Mouse (Mus musculus) ZHBTc4 (cell line): ENCODE measurements at regions not wholly inside any gene's neighbourhood (a gene's known extent, or its start where the extent isn't known, plus 50 kb on each side); places are given as distances from the start of the nearest gene placed in this dataset.

ENCODE experiments used
- DNase-seq: peaks from one replicate; pipeline ENCODE4 v3.0.0-alpha.2; 2011; ENCODE audit warnings: low read depth, low spot score

DNA sequence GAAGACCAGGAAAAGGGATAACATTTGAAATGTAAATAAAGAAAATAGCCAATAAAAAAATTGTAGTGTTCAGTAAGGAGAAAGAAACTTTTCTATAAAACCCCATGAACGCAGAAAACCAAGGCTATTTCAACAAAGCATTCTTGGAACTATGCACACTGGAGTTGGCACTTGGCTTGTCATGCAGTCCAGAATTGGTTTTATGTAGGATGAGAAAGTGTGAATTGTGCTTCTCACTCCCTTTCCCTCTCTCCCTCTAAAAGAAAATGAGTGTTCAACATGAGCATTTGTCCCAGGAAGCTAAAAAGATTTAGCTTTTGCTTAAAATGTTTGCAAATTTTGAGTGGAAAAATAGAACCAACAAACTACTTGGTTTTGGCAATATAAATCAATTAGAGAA lies 841.6 kb upstream of the Adam24 start:
- DNase-seq, result no peak

DNA sequence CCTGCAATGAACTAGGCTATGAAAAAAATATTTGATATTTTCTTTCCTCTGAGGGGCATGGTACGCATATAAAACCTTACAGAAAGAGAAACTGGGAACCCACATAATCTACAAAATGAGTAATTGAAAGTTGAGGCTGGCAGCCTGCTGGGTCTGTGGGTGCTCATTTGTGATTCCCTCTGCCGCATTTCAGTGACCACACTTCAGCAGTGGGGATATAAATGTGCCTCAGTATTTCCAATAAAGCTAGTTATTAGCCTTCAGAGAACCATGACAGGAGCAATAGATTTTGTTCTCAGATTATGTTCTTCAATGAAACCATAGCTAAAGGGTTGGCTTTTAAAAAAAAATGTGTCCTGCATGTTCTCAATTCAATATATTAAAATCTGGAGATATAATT lies 828.0 kb upstream of the Adam24 start:
- no peak for DNase-seq

DNA sequence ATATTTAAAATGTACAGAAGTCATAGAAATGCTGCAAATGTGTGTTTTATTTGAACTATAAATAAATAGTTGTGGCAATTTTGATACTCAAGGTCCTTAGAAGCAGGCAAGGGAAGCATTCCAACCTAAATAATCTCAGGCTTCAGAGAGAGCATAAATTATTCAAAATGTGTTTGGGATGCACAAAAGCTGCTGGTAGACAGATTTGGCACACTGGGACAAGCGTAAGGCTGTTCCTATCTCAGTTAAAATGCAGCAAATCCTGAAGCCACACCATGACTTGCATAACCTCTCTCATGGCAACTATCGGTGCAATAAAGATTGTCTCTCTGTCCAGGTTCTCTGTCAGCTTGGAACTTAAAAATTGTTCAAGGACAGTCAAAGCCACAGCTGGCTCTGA lies 812.3 kb upstream of the Adam24 start:
- no peak for DNase-seq

DNA sequence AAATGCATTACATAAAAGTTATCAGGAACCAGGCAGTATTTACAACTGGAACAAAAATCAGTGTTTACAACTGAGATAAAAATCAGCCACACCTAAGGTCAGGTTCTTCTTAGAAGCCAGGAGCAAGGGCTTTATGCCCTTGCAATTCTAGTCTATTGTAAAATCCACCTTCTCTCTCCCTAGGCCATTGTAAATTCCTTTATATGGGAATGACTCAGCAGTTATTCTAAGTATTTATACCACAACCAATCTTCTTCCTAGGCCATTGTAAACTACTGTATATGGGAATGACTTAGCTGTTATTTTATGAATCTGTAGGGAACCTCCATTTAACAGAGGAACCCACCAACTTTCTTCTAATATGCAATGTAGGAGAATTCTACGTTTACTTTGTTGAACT lies 772.6 kb upstream of the Adam24 start:
- DNase-seq, result peak; percentile 23

DNA sequence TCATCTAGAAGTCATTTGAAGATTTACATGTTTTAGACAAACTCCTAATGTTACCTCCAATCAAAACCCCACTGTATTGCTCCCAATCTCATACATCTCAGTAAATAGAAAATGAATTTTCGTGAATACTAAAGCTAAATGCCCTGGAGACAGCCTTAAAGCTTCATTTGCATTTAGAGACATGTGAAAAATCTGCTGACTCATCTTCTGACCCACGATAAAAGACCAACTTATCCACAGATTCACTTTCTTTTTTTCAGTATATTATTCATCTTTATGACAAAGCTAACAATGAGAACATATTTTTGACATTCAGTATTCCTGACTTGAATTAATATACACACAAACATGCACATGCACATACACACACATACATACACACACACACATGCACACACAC lies 762.0 kb upstream of the Adam24 start:
- no peak for DNase-seq

DNA sequence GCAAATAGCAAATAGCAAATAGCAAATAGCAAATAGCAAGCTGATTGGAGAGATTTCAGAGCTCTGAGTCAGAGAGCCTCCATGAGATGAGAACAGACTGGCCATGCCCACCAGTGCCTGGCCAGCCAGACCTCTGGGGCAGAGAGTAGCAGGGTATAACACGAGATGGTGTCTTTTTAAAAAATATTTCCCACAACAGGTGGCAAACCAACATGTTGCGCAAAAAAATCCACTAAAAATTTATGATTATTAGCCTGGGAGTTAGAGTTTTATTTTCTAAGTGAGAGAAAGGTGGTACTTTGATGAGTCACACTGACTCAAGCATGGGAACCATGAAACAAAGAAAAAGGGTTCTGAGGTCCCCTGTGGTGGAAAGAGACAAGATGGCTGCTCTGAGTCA lies 753.5 kb upstream of the Adam24 start:
- no peak for DNase-seq

DNA sequence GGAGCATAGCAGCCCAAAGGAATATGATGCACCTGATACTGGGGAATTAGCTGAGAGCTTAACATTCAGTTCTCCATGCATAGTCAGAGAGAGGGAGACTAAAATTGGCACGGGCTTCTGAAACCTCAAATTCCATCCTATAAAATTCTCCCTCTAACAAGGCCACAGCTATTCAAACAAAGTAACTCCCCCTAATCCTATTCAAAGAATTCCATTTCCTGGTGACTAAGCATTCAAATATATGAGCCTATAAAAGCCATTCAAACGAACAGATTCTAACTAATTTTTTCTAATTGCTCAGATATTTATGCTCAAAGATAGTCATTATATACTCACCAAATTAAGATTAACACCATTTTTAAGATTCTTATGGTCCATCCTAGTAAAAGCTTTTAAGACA lies 751.1 kb upstream of the Adam24 start:
- DNase-seq, result no peak

DNA sequence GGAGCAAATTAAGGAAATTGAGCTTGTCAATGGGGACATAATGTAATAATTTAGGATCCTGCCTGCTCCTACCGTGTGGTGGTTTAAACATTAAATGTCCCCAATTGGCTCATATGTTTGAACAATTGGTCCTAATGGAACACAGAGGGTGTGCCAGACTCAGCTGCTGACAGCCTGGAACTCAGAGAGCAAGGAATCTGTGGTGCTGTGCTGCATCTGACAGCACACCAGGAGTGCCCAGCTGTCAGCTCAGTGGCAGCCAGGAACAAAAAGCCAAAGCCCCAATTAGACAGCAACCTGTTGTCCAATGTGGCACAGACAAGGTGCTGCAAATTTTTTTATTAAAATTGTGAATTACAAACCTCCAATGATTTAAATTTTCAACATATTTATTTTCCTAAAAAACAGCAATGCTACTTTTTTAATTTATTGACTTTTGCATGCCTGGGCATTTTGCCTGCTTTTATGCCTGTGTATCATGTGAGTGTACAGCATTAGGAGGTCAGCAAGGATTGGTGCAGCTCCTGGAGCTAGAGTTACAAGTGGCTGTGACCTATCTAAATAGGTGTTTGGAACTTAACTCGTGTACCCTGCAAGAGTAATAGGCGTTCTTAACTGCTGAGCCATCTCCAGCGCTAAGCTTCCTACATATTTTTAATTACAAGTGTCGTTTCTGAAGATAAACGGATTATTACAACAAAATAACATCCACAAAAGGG lies 724.5 kb upstream of the Adam24 start:
- no peak for DNase-seq

DNA sequence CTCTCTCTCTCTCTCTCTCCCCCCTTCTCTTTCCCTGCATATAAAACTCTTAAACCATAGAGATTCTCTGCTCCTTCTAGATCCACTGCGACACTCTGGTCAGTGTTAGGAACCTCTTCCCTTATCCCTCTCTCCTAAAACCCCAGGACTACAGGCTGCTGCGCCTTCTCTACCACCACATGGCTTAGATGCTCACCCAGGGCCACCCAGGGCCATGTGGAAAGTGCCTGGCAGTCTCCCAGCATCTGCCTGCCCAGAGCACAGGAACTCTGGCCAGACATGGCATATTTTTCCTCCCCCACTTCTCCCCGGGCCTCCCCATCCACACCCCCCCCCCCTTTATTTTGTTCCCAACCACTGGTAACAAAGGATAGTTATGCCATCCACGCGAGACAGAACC lies 720.4 kb upstream of the Adam24 start:
- DNase-seq, result no peak

DNA sequence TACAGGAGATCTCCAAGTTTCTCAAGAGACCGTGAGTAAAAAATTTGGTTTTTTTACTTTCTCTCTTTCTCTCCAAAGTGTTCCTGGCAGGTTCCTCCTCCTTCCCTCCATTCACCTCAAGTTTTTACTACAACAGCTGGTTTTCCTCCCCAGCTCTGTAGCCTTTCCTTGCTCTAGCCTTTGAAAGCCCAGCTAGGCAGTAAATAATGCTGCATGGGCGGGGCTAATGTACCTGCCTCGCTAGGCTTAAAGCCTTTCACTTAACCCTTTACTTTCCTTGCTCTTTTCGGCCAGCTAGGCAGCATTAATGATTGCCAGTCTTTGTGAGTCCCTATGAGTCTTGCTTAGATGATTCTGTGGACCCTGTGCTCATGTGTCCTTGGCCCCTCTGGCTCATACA lies 720.0 kb upstream of the Adam24 start:
- peak; percentile 25 for DNase-seq

DNA sequence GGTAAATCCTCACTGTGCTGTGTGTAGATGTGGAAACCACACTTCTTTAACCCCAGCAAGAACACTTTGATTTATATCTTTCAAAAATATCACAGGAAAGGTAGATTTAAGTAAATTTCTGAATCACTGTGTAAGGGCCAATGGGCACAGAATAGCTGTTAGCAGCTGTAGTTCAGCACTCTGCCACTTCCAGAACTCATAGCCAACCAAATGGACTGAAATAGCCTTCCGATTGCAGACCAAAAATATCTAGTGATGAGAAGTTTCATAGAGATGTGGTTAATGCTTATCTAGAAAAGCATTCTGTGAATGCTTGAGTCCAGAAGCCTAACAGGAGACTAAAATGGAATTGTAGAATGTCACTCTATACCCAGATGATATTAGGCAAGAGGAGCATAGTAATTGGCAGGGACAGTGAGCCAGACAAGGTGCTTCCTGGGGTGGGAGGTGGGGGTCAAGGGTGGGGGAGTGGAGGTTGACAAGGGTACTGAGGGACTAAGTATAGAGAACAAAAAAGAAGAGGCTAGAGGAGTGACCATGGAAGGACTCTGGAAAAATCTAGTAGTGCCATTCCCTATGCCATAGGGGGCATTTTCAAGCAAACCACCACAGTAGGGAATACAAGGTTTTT lies 669.6 kb upstream of the Adam24 start:
- no peak for DNase-seq

DNA sequence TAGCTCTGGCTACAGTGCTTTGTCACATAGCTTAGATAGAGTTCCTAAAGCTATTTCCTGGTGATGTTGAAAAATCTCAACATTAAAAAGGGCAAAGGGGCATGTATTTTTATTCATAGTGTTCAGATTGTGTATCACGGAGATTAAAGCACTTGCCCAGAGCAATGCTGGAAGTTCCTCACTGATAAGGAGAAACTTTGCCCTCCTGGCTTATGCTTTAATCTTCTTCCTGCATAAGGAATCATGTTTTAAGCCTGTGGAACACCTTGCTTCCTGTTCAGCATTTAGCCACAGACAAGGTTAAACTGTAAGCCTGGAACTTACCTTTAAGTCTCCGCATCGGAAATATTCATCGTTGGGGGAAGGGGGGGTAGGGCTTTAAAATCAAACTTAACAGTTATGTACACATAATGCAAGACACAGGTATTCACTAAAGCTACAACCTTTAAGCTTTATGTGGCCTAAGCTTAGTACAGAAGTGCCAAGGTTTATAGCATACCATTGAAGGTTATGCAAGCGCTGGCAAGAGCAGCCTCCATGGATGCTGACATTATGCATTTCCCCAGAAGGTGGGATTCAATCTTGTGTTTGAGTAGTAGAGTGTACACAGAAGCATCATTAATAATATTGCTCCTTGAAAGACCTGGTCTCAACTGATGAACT lies 655.5 kb upstream of the Adam24 start:
- no peak for DNase-seq

DNA sequence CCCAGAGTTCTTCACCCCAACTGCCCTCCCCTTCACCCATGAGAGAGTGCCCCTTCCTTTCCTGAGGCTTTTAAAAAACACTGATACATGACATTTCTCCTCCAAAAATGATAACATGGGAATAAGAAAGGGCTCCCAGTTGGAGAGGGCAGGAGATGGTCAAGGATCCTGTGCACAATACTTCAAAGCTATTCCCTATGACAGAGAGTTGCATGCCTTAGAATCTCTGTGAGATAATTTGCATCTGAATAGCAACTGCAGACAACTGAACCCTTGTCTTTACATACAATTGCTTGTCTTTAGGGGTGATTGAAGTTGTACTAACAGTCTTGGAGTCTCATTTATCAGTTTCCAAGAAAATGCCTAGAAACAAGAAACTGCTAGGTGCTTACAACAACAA lies 610.7 kb upstream of the Adam24 start:
- no peak for DNase-seq

DNA sequence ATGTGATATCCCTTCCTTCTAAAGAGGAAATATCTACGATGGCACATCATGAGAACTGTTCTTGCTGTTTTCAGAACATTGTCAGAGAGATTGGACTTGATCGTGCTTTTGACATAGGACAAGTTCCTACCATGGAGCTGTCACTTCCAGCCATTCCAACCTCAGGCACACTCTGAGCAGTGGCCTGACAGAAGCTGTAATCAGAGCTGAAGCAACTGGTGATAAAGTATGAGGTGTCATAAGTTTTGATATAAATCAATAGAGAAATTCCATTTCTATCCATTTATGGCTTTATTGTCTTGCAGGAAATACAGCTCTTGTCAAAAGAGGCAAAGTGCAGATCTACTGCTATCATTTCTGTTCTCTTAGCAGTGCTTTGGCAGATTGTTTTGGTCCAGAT lies 603.7 kb upstream of the Adam24 start:
- DNase-seq, result no peak

DNA sequence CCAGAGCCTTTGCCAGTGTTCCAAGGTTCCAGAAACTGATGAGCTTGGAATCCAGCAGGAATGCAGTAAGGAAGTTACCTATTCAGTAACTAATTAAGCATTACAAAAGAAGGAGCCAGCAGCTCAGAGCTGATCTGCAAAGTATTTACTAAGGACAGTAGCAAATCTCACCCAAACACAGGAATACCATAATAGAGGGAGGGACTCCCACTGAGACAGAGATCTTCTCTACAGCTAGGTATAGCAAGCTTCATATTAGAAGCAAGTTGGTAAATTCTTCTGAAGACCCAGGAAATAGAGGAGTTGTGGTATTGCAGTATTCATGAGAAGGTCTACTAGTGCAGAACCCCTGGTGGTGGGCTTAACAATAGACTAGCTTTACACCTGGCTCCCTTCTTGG lies 593.9 kb upstream of the Adam24 start:
- peak; percentile 65 for DNase-seq

DNA sequence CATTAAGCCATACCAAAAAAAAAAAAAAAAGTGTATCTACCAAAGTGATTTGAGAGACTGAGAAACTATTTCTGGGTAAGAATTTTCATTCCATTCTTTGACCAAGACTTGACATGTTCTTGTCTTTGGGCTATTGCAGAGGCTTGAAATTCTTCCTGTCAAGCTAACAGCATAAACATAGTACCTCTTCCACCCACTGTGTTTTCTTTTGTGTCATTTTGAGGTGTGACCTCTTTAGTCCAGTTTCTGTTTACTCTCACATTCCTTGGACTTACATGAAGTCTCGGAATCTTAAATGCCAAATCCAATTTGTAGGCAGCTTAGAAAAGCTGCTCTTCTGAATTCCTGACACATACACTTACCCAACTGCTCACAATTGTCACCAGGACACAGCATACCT lies 590.7 kb upstream of the Adam24 start:
- DNase-seq, result no peak

DNA sequence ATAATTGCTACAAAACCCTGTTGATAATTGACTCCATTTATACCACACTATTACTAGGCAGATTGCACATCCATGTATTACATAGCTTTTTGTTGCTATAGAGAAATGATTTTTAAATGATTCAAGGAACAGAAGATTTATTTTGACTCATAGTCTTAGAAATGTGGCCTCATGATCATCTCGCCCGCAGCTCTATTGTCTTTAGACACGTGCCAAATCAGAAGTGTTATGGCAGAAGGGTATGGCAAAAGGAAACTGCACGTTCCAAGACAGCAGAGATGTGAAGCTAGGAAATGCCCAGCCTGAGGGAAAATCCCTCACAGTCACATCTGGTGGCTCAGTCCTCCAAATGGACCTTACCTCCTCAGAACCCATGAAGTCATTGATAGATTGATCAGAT lies 585.5 kb upstream of the Adam24 start:
- DNase-seq, result no peak

DNA sequence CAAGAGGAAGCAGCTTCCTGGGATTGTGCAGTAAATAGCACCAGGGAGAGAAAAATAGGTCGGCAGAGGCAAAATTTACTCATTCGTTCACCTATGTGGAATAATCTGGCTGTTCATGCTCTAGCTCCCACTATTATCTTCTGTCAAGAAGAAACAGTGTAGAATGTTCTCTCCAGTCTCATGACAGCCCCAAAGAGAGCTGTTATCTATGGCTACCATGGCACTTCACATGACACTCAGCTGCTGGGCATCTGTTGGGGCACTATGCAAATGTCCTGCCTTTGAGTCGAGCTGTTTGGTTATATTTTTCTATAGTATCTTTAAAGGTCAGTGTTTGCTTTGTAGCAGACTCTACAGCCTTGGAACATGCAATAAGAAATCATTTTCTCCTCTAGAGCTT lies 550.5 kb upstream of the Adam24 start:
- DNase-seq, result no peak

DNA sequence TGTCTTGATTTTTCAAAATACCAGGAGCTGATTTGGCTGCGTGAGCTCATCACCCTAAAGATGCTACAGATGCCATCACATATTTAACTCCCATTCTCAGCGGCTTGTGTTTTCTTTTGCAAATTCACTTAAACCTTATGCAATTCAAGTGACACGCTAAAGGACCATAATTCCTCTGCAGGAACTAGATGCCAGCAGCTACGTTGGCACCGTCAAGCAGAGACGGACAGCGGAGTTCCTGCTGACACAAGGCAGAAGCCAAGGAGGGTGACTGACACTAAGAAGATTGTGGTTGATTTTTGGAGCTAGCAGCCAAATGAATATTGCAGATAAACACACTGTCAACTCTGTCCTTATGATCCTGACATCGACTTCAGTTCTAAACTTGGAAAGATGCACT lies 547.7 kb upstream of the Adam24 start:
- DNase-seq, result no peak

DNA sequence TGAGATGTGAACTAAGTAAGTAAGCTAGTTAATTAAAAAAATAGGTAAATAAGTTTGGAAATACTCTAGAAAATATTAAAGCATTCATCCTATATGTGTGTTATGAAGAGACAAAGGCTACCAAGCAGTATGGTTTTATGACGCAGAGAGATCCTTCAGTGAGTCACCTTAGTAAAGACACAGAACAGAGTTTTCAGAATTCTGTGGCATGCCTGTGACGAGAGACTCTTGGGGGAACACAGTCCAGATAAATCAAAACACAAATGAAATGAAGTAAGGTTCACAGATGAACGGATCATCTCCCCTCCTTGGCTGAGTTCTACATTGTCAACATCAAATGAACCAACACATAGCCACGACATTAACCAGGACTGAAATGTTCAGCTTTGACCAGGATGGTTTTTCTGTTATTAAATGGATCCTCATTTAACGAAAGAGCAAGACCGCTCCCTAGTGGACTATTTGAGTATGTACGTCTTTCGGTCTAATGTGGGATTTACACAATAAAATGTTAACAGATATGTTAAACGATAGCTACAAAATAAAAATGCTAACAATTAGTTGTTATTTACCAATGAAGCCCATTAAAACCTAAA lies 542.1 kb upstream of the Adam24 start:
- DNase-seq, result peak; percentile 55

DNA sequence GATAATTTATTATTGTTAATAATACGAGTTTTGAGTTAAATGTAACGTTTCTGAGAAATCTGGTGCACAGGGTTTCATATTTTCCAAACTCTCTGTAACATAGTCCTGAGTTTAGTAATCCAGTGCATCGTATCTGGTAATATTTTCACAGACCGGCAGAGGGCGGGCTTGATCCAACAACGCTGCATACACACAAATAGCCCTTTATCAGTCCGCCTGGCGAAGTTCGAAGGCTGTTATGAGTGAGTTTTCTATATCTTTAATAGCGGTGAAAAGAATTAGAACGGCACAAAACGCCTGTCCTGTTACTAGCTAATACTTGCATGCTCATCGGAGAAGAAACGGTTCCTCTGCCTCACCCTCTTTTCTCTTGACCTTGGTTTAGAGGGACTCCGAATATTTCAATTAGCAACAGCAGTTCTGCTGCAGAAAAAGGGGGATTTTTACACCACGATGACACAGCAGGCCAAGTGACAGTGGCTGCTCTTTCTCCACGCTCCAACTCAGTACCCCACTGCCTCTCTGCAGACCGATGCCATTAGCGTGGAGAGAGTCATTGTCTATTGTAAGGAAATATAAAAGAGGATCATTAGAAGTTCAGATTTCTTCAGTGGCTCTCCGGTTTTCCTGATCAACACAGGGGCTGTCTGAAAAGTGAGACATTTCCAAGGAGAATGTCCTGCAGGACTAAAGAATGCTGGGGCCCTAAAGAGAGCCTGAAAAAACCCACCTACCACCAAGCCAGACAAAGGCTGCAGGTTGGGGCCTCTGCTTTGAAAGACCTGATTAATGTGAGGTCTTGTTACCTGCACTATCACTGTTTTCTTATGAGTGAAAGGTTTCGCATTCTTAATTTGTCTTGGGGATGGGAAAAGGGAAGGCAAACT lies 523.7 kb upstream of the Adam24 start:
- DNase-seq, result peak; percentile 64

DNA sequence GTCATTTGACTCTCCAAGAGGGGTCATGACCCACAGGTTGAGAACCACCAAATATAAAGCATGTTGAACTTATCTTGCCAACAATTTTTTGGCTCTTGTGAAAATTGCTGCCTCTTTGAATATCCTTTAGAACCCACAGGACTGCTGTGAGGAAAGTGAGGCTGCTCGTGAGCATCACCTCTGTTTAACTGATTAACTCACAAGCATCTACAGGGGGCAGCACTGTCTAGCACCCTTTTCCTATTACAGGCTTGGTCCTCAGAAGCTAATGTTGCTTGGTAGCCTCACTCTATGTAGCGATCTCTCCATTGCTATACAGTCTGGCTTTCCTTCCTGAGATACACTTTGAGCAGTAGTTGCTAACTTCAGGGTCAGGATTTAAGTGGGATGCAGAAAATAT lies 522.4 kb upstream of the Adam24 start:
- DNase-seq, result peak; percentile 28
